ENCODE assay signal across 8 mouse cellular contexts in genomic region chr5:140336680-140337079, GRCm38 (mm10). TPM values are rescaled to one million over a fixed set of nuclear protein-coding genes. Genes with fewer than 3 reads are reported as not detected.
DNase-seq lines count a peak whose midpoint lies in the region; ATAC-seq and TF ChIP-seq lines count a peak whose summit lies in the region.

No protein-coding gene starts in this region.

- TF ChIP-seq EP300 in heart, adult 2 months (IDR thresholded peaks at IDR 0.05; ENCODE audit: insufficient read depth, low read depth, low read length) = no peak
- no peak for TF ChIP-seq EP300 in stomach, postnatal 0 days (optimal IDR thresholded peaks at IDR 0.05)

- no peak overlapping the region for H3K27ac ChIP-seq in heart, adult 2 months
- H3K27ac ChIP-seq in midbrain, embryonic 14.5 days (replicated peaks; ENCODE audit: low read depth, low read length) = no peak overlapping the region
- H3K27ac ChIP-seq in midbrain, embryonic 16.5 days (ENCODE audit: low read length) = no peak overlapping the region
- no peak overlapping the region for H3K27ac ChIP-seq in limb, embryonic 11.5 days (replicated peaks; ENCODE audit: low read depth, low read length)
- no peak overlapping the region for H3K27ac ChIP-seq in stomach, postnatal 0 days (replicated peaks)

- H3K4me3 ChIP-seq in heart, adult 2 months = no peak overlapping the region
- H3K4me3 ChIP-seq in midbrain, embryonic 14.5 days (replicated peaks; ENCODE audit: low read depth, low read length) = no peak overlapping the region
- H3K4me3 ChIP-seq in midbrain, embryonic 16.5 days (ENCODE audit: low read depth, low read length) = no peak overlapping the region
- H3K4me3 ChIP-seq in limb, embryonic 11.5 days (ENCODE audit: low read depth, low read length) = no peak overlapping the region
- H3K4me3 ChIP-seq in stomach, postnatal 0 days (ENCODE audit: low read depth, low read length) = no peak overlapping the region

- TF ChIP-seq POLR2A in heart, adult 2 months (IDR thresholded peaks at IDR 0.05; ENCODE audit: insufficient read depth, low read depth, low read length) = no peak

- TF ChIP-seq CTCF in heart, adult 2 months (IDR thresholded peaks at IDR 0.05) = peak; percentile 97
- peak; percentile 83 for TF ChIP-seq CTCF in stomach, postnatal 0 days (IDR thresholded peaks at IDR 0.05; ENCODE audit: low read depth)

- no peaks in the 10 kb centered on the region for H3K79me2 ChIP-seq in heart, adult 2 months (replicated peaks; ENCODE audit: control insufficient read depth, insufficient read depth, low read length)

- no peaks in the 10 kb centered on the region for H3K9me3 ChIP-seq in midbrain, embryonic 14.5 days (ENCODE audit: control insufficient read depth, low read length)
- H3K9me3 ChIP-seq in midbrain, embryonic 16.5 days (replicated peaks; ENCODE audit: control insufficient read depth, low read length, poor library complexity, severe bottlenecking) = no peaks in the 10 kb centered on the region
- H3K9me3 ChIP-seq in limb, embryonic 11.5 days (ENCODE audit: control insufficient read depth, low read length) = no peaks in the 10 kb centered on the region; the same call in 1 of the 2 replicates
- H3K9me3 ChIP-seq in stomach, postnatal 0 days (ENCODE audit: control insufficient read depth, low read length) = no peaks in the 10 kb centered on the region

- WGBS in heart, adult 2 months = 80% methylated on average over 1 of the region's 1 CpGs
- 80% methylated on average over 1 of the region's 1 CpGs for WGBS in midbrain, embryonic 14.5 days
- WGBS in midbrain, embryonic 16.5 days = 69% methylated on average over 1 of the region's 1 CpGs
- WGBS in limb, embryonic 11.5 days = 77% methylated on average over 1 of the region's 1 CpGs
- whole genome bisulfite sequencing in stomach, postnatal 0 days = 75% methylated on average over 1 of the region's 1 CpGs

- no peaks in the 10 kb centered on the region for H3K4me1 ChIP-seq in heart, adult 2 months (ENCODE audit: control insufficient read depth, insufficient read depth, low read length)
- no peaks in the 10 kb centered on the region for H3K4me1 ChIP-seq in midbrain, embryonic 14.5 days (ENCODE audit: control insufficient read depth, insufficient read depth, low read length)
- H3K4me1 ChIP-seq in midbrain, embryonic 16.5 days (ENCODE audit: control insufficient read depth, insufficient read depth, low read length) = no peaks in the 10 kb centered on the region
- no peaks in the 10 kb centered on the region; the same call in 1 of the 2 replicates for H3K4me1 ChIP-seq in limb, embryonic 11.5 days (ENCODE audit: control insufficient read depth, insufficient read depth, low read length)
- no peaks in the 10 kb centered on the region; the same call in 1 of the 2 replicates for H3K4me1 ChIP-seq in stomach, postnatal 0 days (replicated peaks; ENCODE audit: control insufficient read depth, insufficient read depth)

- no peak for ATAC-seq in midbrain, embryonic 14.5 days (ENCODE audit: low FRiP score, low TSS enrichment)
- no peak for ATAC-seq in midbrain, embryonic 16.5 days
- no peak for ATAC-seq in limb, embryonic 11.5 days (ENCODE audit: insufficient number of reproducible peaks, low FRiP score, low TSS enrichment, low read depth)
- ATAC-seq in stomach, postnatal 0 days (ENCODE audit: low FRiP score, low TSS enrichment) = no peak

- H3K36me3 ChIP-seq in heart, adult 2 months (ENCODE audit: control insufficient read depth, insufficient read depth, low read length) = no peaks in the 10 kb centered on the region
- H3K36me3 ChIP-seq in midbrain, embryonic 14.5 days (ENCODE audit: control insufficient read depth, insufficient read depth, low read length) = peaks cover 23% of the 10 kb centered on the region
- H3K36me3 ChIP-seq in midbrain, embryonic 16.5 days (ENCODE audit: control insufficient read depth, insufficient read depth, low read length) = peaks cover 9% of the 10 kb centered on the region; the same call in 1 of the 2 replicates
- peaks cover 6% of the 10 kb centered on the region; the same call in 1 of the 2 replicates for H3K36me3 ChIP-seq in limb, embryonic 11.5 days (ENCODE audit: control insufficient read depth, insufficient read depth, low read length)
- peaks cover 7% of the 10 kb centered on the region; the same call in 1 of the 2 replicates for H3K36me3 ChIP-seq in stomach, postnatal 0 days (ENCODE audit: control insufficient read depth, insufficient read depth, low read length)

- DNase-seq in heart, adult 2 months = no peak
- no peak for DNase-seq in heart, adult 9 months (ENCODE audit: low spot score in 2 of 2)
- peak; percentile 70 for DNase-seq in midbrain, embryonic 14.5 days
- peak; percentile 61 for DNase-seq in ZHBTc4 (ENCODE audit: low read depth, low spot score)
- DNase-seq in limb, embryonic 11.5 days (ENCODE audit: low spot score) = peak; percentile 63
- DNase-seq in stomach, postnatal 0 days (ENCODE audit: low spot score) = peak; percentile 43
- DNase-seq in gastrocnemius, postnatal 14 days = no peak

- no peaks in the 10 kb centered on the region for H3K27me3 ChIP-seq in heart, adult 2 months (ENCODE audit: control insufficient read depth, insufficient read depth, low read length)
- H3K27me3 ChIP-seq in midbrain, embryonic 14.5 days (ENCODE audit: control insufficient read depth, insufficient read depth, low read length) = no peaks in the 10 kb centered on the region
- H3K27me3 ChIP-seq in midbrain, embryonic 16.5 days (ENCODE audit: control insufficient read depth, insufficient read depth, low read depth, low read length) = no peaks in the 10 kb centered on the region
- H3K27me3 ChIP-seq in limb, embryonic 11.5 days (ENCODE audit: control insufficient read depth, insufficient read depth, low read length) = no peaks in the 10 kb centered on the region
- no peaks in the 10 kb centered on the region for H3K27me3 ChIP-seq in stomach, postnatal 0 days (ENCODE audit: control insufficient read depth, insufficient read depth, low read length)

- intact Hi-C loops in heart, adult 2 months (cut with DNase I) = loop anchor here (1.0 to 5.0 kb wide), 2 partner anchors 76 to 498 kb away; no protein-coding TSS in a partner anchor
- intact Hi-C loops in gastrocnemius, postnatal 14 days (cut with DNase I; ENCODE audit: low total_unique reads) = no loop called here

- no peak overlapping the region for H3K9ac ChIP-seq in heart, adult 2 months (ENCODE audit: low read depth, low read length)
- no peak overlapping the region for H3K9ac ChIP-seq in midbrain, embryonic 14.5 days (replicated peaks; ENCODE audit: low read length)
- H3K9ac ChIP-seq in midbrain, embryonic 16.5 days (ENCODE audit: low read depth, low read length) = no peak overlapping the region
- H3K9ac ChIP-seq in limb, embryonic 11.5 days (ENCODE audit: low read length) = no peak overlapping the region
- H3K9ac ChIP-seq in stomach, postnatal 0 days (ENCODE audit: low read length) = no peak overlapping the region

- no peak overlapping the region for H3K4me2 ChIP-seq in midbrain, embryonic 14.5 days (ENCODE audit: low read length)
- no peak overlapping the region for H3K4me2 ChIP-seq in midbrain, embryonic 16.5 days (ENCODE audit: low read length)
- H3K4me2 ChIP-seq in limb, embryonic 11.5 days (ENCODE audit: low read depth, severe bottlenecking) = no peak overlapping the region
- H3K4me2 ChIP-seq in stomach, postnatal 0 days (replicated peaks; ENCODE audit: low read depth) = no peak overlapping the region

RNA-seq across cellular contexts. Expression of gene Mrm2, which starts 5.0 kb away (rescaled TPM):
- 10 to 100 TPM; 11.0 to 12.5 TPM for total RNA-seq in heart, adult 2 months (2021)
- polyA plus RNA-seq in heart, adult 2 months (2012; rRNA removed) = 10.9 and 15.2 TPM in 2 replicates
- 20.3 and 22.5 TPM in 2 replicates for polyA plus RNA-seq in midbrain, embryonic 14.5 days (2014; fragmentation: Nextera tagmentation; extraction: Ambion mirVana)
- polyA plus RNA-seq in midbrain, embryonic 16.5 days (2015; fragmentation: Nextera tagmentation; extraction: Ambion mirVana) = 20.0 and 21.3 TPM in 2 replicates
- 23.5 and 27.3 TPM in 2 replicates for polyA plus RNA-seq in limb, embryonic 11.5 days (2014; fragmentation: Nextera tagmentation; extraction: Ambion mirVana)
- 11.4 and 12.4 TPM in 2 replicates for polyA plus RNA-seq in stomach, postnatal 0 days (2015; fragmentation: Nextera tagmentation; extraction: Ambion mirVana)
- total RNA-seq in gastrocnemius, postnatal 14 days (2021) = 1 to 10 TPM; 6.9 to 7.2 TPM

RNA-seq across cellular contexts. Expression of gene Nudt1, which starts 15.2 kb away (rescaled TPM):
- 10 to 100 TPM in 1 of 2 experiments, 1 to 10 TPM in 1; 6.5 to 10.0 TPM for total RNA-seq in heart, adult 2 months (2021)
- 8.7 and 12.4 TPM in 2 replicates for polyA plus RNA-seq in heart, adult 2 months (2012; rRNA removed)
- polyA plus RNA-seq in midbrain, embryonic 14.5 days (2014; fragmentation: Nextera tagmentation; extraction: Ambion mirVana) = 16.5 and 18.8 TPM in 2 replicates
- 19.2 and 20.0 TPM in 2 replicates for polyA plus RNA-seq in midbrain, embryonic 16.5 days (2015; fragmentation: Nextera tagmentation; extraction: Ambion mirVana)
- polyA plus RNA-seq in limb, embryonic 11.5 days (2014; fragmentation: Nextera tagmentation; extraction: Ambion mirVana) = 58.1 and 58.8 TPM in 2 replicates
- 24.8 and 25.3 TPM in 2 replicates for polyA plus RNA-seq in stomach, postnatal 0 days (2015; fragmentation: Nextera tagmentation; extraction: Ambion mirVana)
- total RNA-seq in gastrocnemius, postnatal 14 days (2021) = 1 to 10 TPM; 8.3 to 8.8 TPM

RNA-seq across cellular contexts. Expression of gene Mad1l1, which starts 15.3 kb away (rescaled TPM):
- 10 to 100 TPM in 1 of 2 experiments, 1 to 10 TPM in 1; 9.4 to 12.2 TPM for total RNA-seq in heart, adult 2 months (2021)
- 10.1 and 12.4 TPM in 2 replicates for polyA plus RNA-seq in heart, adult 2 months (2012; rRNA removed)
- polyA plus RNA-seq in midbrain, embryonic 14.5 days (2014; fragmentation: Nextera tagmentation; extraction: Ambion mirVana) = 29.8 and 30.3 TPM in 2 replicates
- 31.2 and 32.0 TPM in 2 replicates for polyA plus RNA-seq in midbrain, embryonic 16.5 days (2015; fragmentation: Nextera tagmentation; extraction: Ambion mirVana)
- 51.5 and 57.4 TPM in 2 replicates for polyA plus RNA-seq in limb, embryonic 11.5 days (2014; fragmentation: Nextera tagmentation; extraction: Ambion mirVana)
- 14.2 and 15.3 TPM in 2 replicates for polyA plus RNA-seq in stomach, postnatal 0 days (2015; fragmentation: Nextera tagmentation; extraction: Ambion mirVana)
- total RNA-seq in gastrocnemius, postnatal 14 days (2021) = 10 to 100 TPM in 1 of 2 experiments, 1 to 10 TPM in 1; 9.5 to 10.2 TPM

RNA-seq across cellular contexts. Expression of gene Snx8, which starts 52.4 kb away (rescaled TPM):
- total RNA-seq in heart, adult 2 months (2021) = 10 to 100 TPM; 12.0 to 15.8 TPM
- 8.9 and 10.5 TPM in 2 replicates for polyA plus RNA-seq in heart, adult 2 months (2012; rRNA removed)
- polyA plus RNA-seq in midbrain, embryonic 14.5 days (2014; fragmentation: Nextera tagmentation; extraction: Ambion mirVana) = 13.4 and 19.4 TPM in 2 replicates
- 44.7 and 46.4 TPM in 2 replicates for polyA plus RNA-seq in midbrain, embryonic 16.5 days (2015; fragmentation: Nextera tagmentation; extraction: Ambion mirVana)
- polyA plus RNA-seq in limb, embryonic 11.5 days (2014; fragmentation: Nextera tagmentation; extraction: Ambion mirVana) = 9.7 and 10.1 TPM in 2 replicates
- polyA plus RNA-seq in stomach, postnatal 0 days (2015; fragmentation: Nextera tagmentation; extraction: Ambion mirVana) = 8.0 and 8.6 TPM in 2 replicates
- 1 to 10 TPM; 9.0 to 9.8 TPM for total RNA-seq in gastrocnemius, postnatal 14 days (2021)

Comparison
In these comparisons a context has a peak if more than half of its experiments do, and no peak if none do; other contexts are left out.
1. DNase-seq: peak in midbrain, embryonic 14.5 days (single experiment), ZHBTc4 (single experiment), limb, embryonic 11.5 days (single experiment) and stomach, postnatal 0 days (single experiment); none in heart, adult 2 months (0 of 2), heart, adult 9 months (0 of 2) and gastrocnemius, postnatal 14 days (single experiment).